ENCODE assay signal across 14 mouse cellular contexts in the genomic region with DNA sequence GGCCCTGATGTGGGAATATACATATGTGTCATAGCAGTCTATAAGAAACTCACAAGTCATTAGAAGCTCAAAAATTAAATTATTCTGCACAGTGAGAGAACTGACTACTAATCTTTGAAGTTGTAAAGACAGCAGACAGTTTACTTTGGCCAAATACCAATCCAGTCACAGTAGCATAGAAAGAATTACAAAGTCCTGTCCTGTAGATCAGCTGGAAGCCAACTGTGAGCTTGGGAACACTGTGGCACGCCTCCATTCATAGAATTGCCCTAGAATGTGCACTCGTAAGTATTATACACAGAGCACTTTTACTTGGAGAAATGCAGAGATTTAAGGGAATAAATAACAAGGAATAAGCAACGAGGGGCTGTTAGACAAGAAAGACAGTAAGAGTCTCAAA.
"Had no signal": no experiment of that assay in that cellular context is flagged by ENCODE, and none has a peak within 500 bp of the region (broad histone marks: within the 10 kb centered on the region; RNA-seq: fewer than 3 reads in every experiment).

No protein-coding gene starts in this region.

- H3K36me3 ChIP-seq: liver, embryonic 12.5 days; midbrain, embryonic 10.5 days; neural tube, embryonic 13.5 days; stomach, embryonic 15.5 days had no signal

- H3K4me3 ChIP-seq: limb, embryonic 13.5 days; liver, embryonic 12.5 days; midbrain, embryonic 10.5 days; neural tube, embryonic 13.5 days; stomach, embryonic 15.5 days had no signal

- H3K9me3 ChIP-seq: limb, embryonic 13.5 days; liver, embryonic 12.5 days; midbrain, embryonic 10.5 days; neural tube, embryonic 13.5 days; stomach, embryonic 15.5 days had no signal

- DNase-seq: kidney, adult 8-10 months; left cerebral cortex, postnatal 4 days; lung, postnatal 36 days; retina, postnatal 1 day; right cerebral cortex, postnatal 4 days; spleen, adult 18-20 months; thymus, adult 2 months; thymus, postnatal 36 days had no signal

- H3K4me2 ChIP-seq: limb, embryonic 13.5 days; liver, embryonic 12.5 days; neural tube, embryonic 13.5 days; stomach, embryonic 15.5 days had no signal

- H3K4me1 ChIP-seq: limb, embryonic 13.5 days; liver, embryonic 12.5 days; stomach, embryonic 15.5 days had no signal

- H3K27me3 ChIP-seq: limb, embryonic 13.5 days; liver, embryonic 12.5 days; neural tube, embryonic 13.5 days; stomach, embryonic 15.5 days had no signal

- H3K9ac ChIP-seq: limb, embryonic 13.5 days; liver, embryonic 12.5 days; neural tube, embryonic 13.5 days; stomach, embryonic 15.5 days had no signal

- ATAC-seq: intestine, embryonic 16.5 days; liver, embryonic 12.5 days had no signal

- H3K27ac ChIP-seq: limb, embryonic 13.5 days; liver, embryonic 12.5 days; midbrain, embryonic 10.5 days; neural tube, embryonic 13.5 days; stomach, embryonic 15.5 days had no signal
